Mouse (Mus musculus): Measurements from ENCODE around the gene Gpr18.

- TF ChIP-seq CTCF (conservative IDR thresholded peaks at IDR 0.05; ENCODE audit: low read length) (no peak), NANOG (IDR thresholded peaks at IDR 0.05; ENCODE audit: borderline replicate concordance, low read length) (no peak)
These were observed 40.7 kb upstream of the Gpr18 start for GRCm38 (mm10) chr14:121956291-121956690.
